Mouse (Mus musculus) liver, embryonic 14.5 days (tissue): ENCODE measurements around the gene Nhs.

Source experiments
- CTCF ChIP-seq: IDR thresholded peaks from 2 replicates; pipeline ENCODE4 v1.5.1; 2016; ENCODE audit warnings: antibody characterized with exemption, low read depth, control low read depth
- EP300 ChIP-seq: IDR thresholded peaks from 2 replicates; pipeline ENCODE4 v1.6.1; 2016; ENCODE audit warnings: antibody characterized with exemption, low read depth

- TF ChIP-seq EP300 (no peak), CTCF (no peak)
Observed at GRCm38 (mm10) chrX:162025210-162025953, 134.1 kb downstream of the Nhs start.
